In genomic region chr15:103277949-103278348, GRCm38 (mm10) we compare ENCODE assay signal across 18 mouse cellular contexts. TPM values are rescaled to one million over a fixed set of nuclear protein-coding genes. Genes with fewer than 3 reads are reported as not detected.
DNase-seq lines count a peak whose midpoint lies in the region; ATAC-seq lines count a peak whose summit lies in the region.
"Had no signal": no experiment of that assay in that cellular context is flagged by ENCODE, and none has a peak within 500 bp of the region (broad histone marks: within the 10 kb centered on the region; RNA-seq: fewer than 3 reads in every experiment).

No protein-coding gene starts in this region.

- no peak overlapping the region for H3K4me3 ChIP-seq in hindbrain, embryonic 12.5 days
- H3K4me3 ChIP-seq in hindbrain, embryonic 16.5 days (ENCODE audit: low read length): no peak overlapping the region
- no peak overlapping the region for H3K4me3 ChIP-seq in neural tube, embryonic 11.5 days (ENCODE audit: low read depth, low read length)
- H3K4me3 ChIP-seq in liver, embryonic 13.5 days (replicated peaks): no peak overlapping the region
- H3K4me3 ChIP-seq in forebrain, embryonic 10.5 days: no peak overlapping the region
- H3K4me3 ChIP-seq: limb, embryonic 15.5 days had no signal

- H3K4me2 ChIP-seq in hindbrain, embryonic 12.5 days (replicated peaks): no peak overlapping the region
- H3K4me2 ChIP-seq in hindbrain, embryonic 16.5 days (ENCODE audit: low read length): no peak overlapping the region
- no peak overlapping the region for H3K4me2 ChIP-seq in neural tube, embryonic 11.5 days (ENCODE audit: low read depth)
- H3K4me2 ChIP-seq in liver, embryonic 13.5 days: no peak overlapping the region
- H3K4me2 ChIP-seq: hindbrain, embryonic 14.5 days; limb, embryonic 15.5 days; lung, embryonic 14.5 days had no signal

- H3K4me1 ChIP-seq in hindbrain, embryonic 12.5 days: peaks cover 22% of the 10 kb centered on the region
- H3K4me1 ChIP-seq in hindbrain, embryonic 16.5 days (ENCODE audit: control insufficient read depth, insufficient read depth, low read depth, low read length): peaks cover 14% of the 10 kb centered on the region
- H3K4me1 ChIP-seq in neural tube, embryonic 11.5 days (ENCODE audit: control insufficient read depth, insufficient read depth, low read length): peaks cover 3% of the 10 kb centered on the region; the same call in 1 of the 2 replicates
- H3K4me1 ChIP-seq in liver, embryonic 13.5 days (replicated peaks): peaks cover 74% of the 10 kb centered on the region
- H3K4me1 ChIP-seq in forebrain, embryonic 10.5 days: peaks cover 20% of the 10 kb centered on the region

- no peaks in the 10 kb centered on the region for H3K27me3 ChIP-seq in hindbrain, embryonic 12.5 days
- no peaks in the 10 kb centered on the region for H3K27me3 ChIP-seq in hindbrain, embryonic 16.5 days (replicated peaks; ENCODE audit: control insufficient read depth, insufficient read depth, low read length)
- no peaks in the 10 kb centered on the region for H3K27me3 ChIP-seq in neural tube, embryonic 11.5 days (ENCODE audit: control insufficient read depth, insufficient read depth, low read length)
- H3K27me3 ChIP-seq in liver, embryonic 13.5 days: no peaks in the 10 kb centered on the region
- no peaks in the 10 kb centered on the region for H3K27me3 ChIP-seq in forebrain, embryonic 10.5 days (ENCODE audit: poor library complexity, severe bottlenecking)
- H3K27me3 ChIP-seq: limb, embryonic 15.5 days had no signal

- H3K9ac ChIP-seq in hindbrain, embryonic 12.5 days: no peak overlapping the region
- H3K9ac ChIP-seq in hindbrain, embryonic 16.5 days (ENCODE audit: low read depth, low read length): no peak overlapping the region
- H3K9ac ChIP-seq in neural tube, embryonic 11.5 days (ENCODE audit: low read length): no peak overlapping the region
- peak overlapping the region; percentile 17; the same call in 1 of the 2 replicates for H3K9ac ChIP-seq in liver, embryonic 13.5 days
- H3K9ac ChIP-seq: hindbrain, embryonic 14.5 days; limb, embryonic 15.5 days; lung, embryonic 14.5 days had no signal

- H3K36me3 ChIP-seq in hindbrain, embryonic 12.5 days: no peaks in the 10 kb centered on the region
- no peaks in the 10 kb centered on the region for H3K36me3 ChIP-seq in hindbrain, embryonic 16.5 days (ENCODE audit: control insufficient read depth, insufficient read depth, low read length)
- no peaks in the 10 kb centered on the region for H3K36me3 ChIP-seq in neural tube, embryonic 11.5 days (ENCODE audit: control insufficient read depth, insufficient read depth, low read length)
- H3K36me3 ChIP-seq in liver, embryonic 13.5 days: peaks cover 33% of the 10 kb centered on the region
- peaks cover 18% of the 10 kb centered on the region for H3K36me3 ChIP-seq in forebrain, embryonic 10.5 days (replicated peaks)

- WGBS in hindbrain, embryonic 12.5 days: 69% methylated on average over 7 of the region's 7 CpGs
- 54% methylated on average over 7 of the region's 7 CpGs for WGBS in hindbrain, embryonic 16.5 days
- WGBS in neural tube, embryonic 11.5 days: 59% methylated on average over 7 of the region's 7 CpGs
- 70% methylated on average over 7 of the region's 7 CpGs for WGBS in liver, embryonic 13.5 days (ENCODE audit: insufficient replicate concordance)
- 80% methylated on average over 7 of the region's 7 CpGs for WGBS in forebrain, embryonic 10.5 days

- peak overlapping the region; percentile 26; the same call in 1 of the 2 replicates for H3K27ac ChIP-seq in hindbrain, embryonic 12.5 days
- H3K27ac ChIP-seq in hindbrain, embryonic 16.5 days (ENCODE audit: low read depth, low read length): no peak overlapping the region
- no peak overlapping the region for H3K27ac ChIP-seq in neural tube, embryonic 11.5 days (ENCODE audit: low read depth, low read length)
- H3K27ac ChIP-seq in liver, embryonic 13.5 days: peak overlapping the region; percentile 72
- H3K27ac ChIP-seq in forebrain, embryonic 10.5 days: no peak overlapping the region
- H3K27ac ChIP-seq: hindbrain, embryonic 14.5 days had no signal

- no peaks in the 10 kb centered on the region for H3K9me3 ChIP-seq in hindbrain, embryonic 12.5 days (replicated peaks)
- no peaks in the 10 kb centered on the region for H3K9me3 ChIP-seq in hindbrain, embryonic 16.5 days (ENCODE audit: control insufficient read depth, low read length)
- H3K9me3 ChIP-seq in neural tube, embryonic 11.5 days (ENCODE audit: control insufficient read depth, low read length): no peaks in the 10 kb centered on the region
- H3K9me3 ChIP-seq in liver, embryonic 13.5 days (replicated peaks): no peaks in the 10 kb centered on the region
- no peaks in the 10 kb centered on the region for H3K9me3 ChIP-seq in forebrain, embryonic 10.5 days
- H3K9me3 ChIP-seq: limb, embryonic 15.5 days had no signal

- no peak for DNase-seq in neural tube, embryonic 11.5 days (ENCODE audit: low spot score)
- DNase-seq in neural tube, embryonic 10.5 days (ENCODE audit: extremely low spot score, low spot score): no peak
- no peak for DNase-seq in liver, embryonic 13.5 days
- no peak for DNase-seq in forebrain, embryonic 10.5 days (ENCODE audit: extremely low spot score, low spot score)
- no peak for DNase-seq in urinary bladder, postnatal 4 days (ENCODE audit: low spot score in 2 of 2)
- DNase-seq: adrenal gland, postnatal 25 days; cerebellum, adult 11 months; cerebellum, postnatal 14 days; kidney, adult 2 months; kidney, postnatal 4 days; lung, embryonic 14.5 days; lung, postnatal 36 days had no signal

- ATAC-seq in hindbrain, embryonic 12.5 days (ENCODE audit: low FRiP score): no peak
- no peak for ATAC-seq in hindbrain, embryonic 16.5 days
- 0 out of 2 replicates have a peak, but pooled peaks have one; percentile 4 for ATAC-seq in neural tube, embryonic 11.5 days (ENCODE audit: insufficient read depth, low FRiP score, low TSS enrichment)
- no peak for ATAC-seq in liver, embryonic 13.5 days (ENCODE audit: low read depth)

RNA-seq across cellular contexts. Expression of gene Copz1, which starts 5.4 kb away (rescaled TPM):
- polyA plus RNA-seq in hindbrain, embryonic 12.5 days (2016; fragmentation: Nextera tagmentation; extraction: Ambion mirVana): 235 and 247 TPM in 2 replicates
- polyA plus RNA-seq in hindbrain, embryonic 16.5 days (2015; fragmentation: Nextera tagmentation; extraction: Ambion mirVana): 207 and 209 TPM in 2 replicates
- 307 and 317 TPM in 2 replicates for polyA plus RNA-seq in neural tube, embryonic 11.5 days (2014; fragmentation: Nextera tagmentation; extraction: Ambion mirVana)
- 213 and 240 TPM in 2 replicates for polyA plus RNA-seq in liver, embryonic 13.5 days (2015; fragmentation: Nextera tagmentation; extraction: Ambion mirVana)
- polyA plus RNA-seq in forebrain, embryonic 10.5 days (2016; fragmentation: Nextera tagmentation; extraction: Ambion mirVana): 279 and 280 TPM in 2 replicates

RNA-seq across cellular contexts. Expression of gene Nfe2, which starts 19.7 kb away (rescaled TPM):
- polyA plus RNA-seq in hindbrain, embryonic 12.5 days (2016; fragmentation: Nextera tagmentation; extraction: Ambion mirVana): 5.1 and 5.4 TPM in 2 replicates
- 0.65 and 0.69 TPM in 2 replicates for polyA plus RNA-seq in hindbrain, embryonic 16.5 days (2015; fragmentation: Nextera tagmentation; extraction: Ambion mirVana)
- polyA plus RNA-seq in neural tube, embryonic 11.5 days (2014; fragmentation: Nextera tagmentation; extraction: Ambion mirVana): 6.5 and 7.3 TPM in 2 replicates
- 171 and 185 TPM in 2 replicates for polyA plus RNA-seq in liver, embryonic 13.5 days (2015; fragmentation: Nextera tagmentation; extraction: Ambion mirVana)
- polyA plus RNA-seq in forebrain, embryonic 10.5 days (2016; fragmentation: Nextera tagmentation; extraction: Ambion mirVana): 5.5 and 8.3 TPM in 2 replicates

RNA-seq across cellular contexts. Expression of gene Gpr84, which starts 32.5 kb away (rescaled TPM):
- polyA plus RNA-seq in hindbrain, embryonic 12.5 days (2016; fragmentation: Nextera tagmentation; extraction: Ambion mirVana): 0.36 and 0.51 TPM in 2 replicates
- polyA plus RNA-seq in hindbrain, embryonic 16.5 days (2015; fragmentation: Nextera tagmentation; extraction: Ambion mirVana): 0.34 and 0.42 TPM in 2 replicates
- polyA plus RNA-seq in neural tube, embryonic 11.5 days (2014; fragmentation: Nextera tagmentation; extraction: Ambion mirVana): 0.34 and 0.50 TPM in 2 replicates
- 0.28 and 0.29 TPM in 2 replicates for polyA plus RNA-seq in liver, embryonic 13.5 days (2015; fragmentation: Nextera tagmentation; extraction: Ambion mirVana)
- 0.14 and 0.36 TPM in 2 replicates for polyA plus RNA-seq in forebrain, embryonic 10.5 days (2016; fragmentation: Nextera tagmentation; extraction: Ambion mirVana)
- polyA plus RNA-seq: forebrain, embryonic 11.5 days; heart, embryonic 16.5 days; lung, embryonic 14.5 days had no signal

RNA-seq across cellular contexts. Expression of gene Hnrnpa1, which starts 37.7 kb away (rescaled TPM):
- polyA plus RNA-seq in hindbrain, embryonic 12.5 days (2016; fragmentation: Nextera tagmentation; extraction: Ambion mirVana): 1,137 and 1,149 TPM in 2 replicates
- 483 and 550 TPM in 2 replicates for polyA plus RNA-seq in hindbrain, embryonic 16.5 days (2015; fragmentation: Nextera tagmentation; extraction: Ambion mirVana)
- 1,373 and 1,392 TPM in 2 replicates for polyA plus RNA-seq in neural tube, embryonic 11.5 days (2014; fragmentation: Nextera tagmentation; extraction: Ambion mirVana)
- polyA plus RNA-seq in liver, embryonic 13.5 days (2015; fragmentation: Nextera tagmentation; extraction: Ambion mirVana): 436 and 495 TPM in 2 replicates
- polyA plus RNA-seq in forebrain, embryonic 10.5 days (2016; fragmentation: Nextera tagmentation; extraction: Ambion mirVana): 1,920 and 1,979 TPM in 2 replicates

RNA-seq across cellular contexts. Expression of gene Cbx5, which starts 38.3 kb away (rescaled TPM):
- polyA plus RNA-seq in hindbrain, embryonic 12.5 days (2016; fragmentation: Nextera tagmentation; extraction: Ambion mirVana): 188 and 190 TPM in 2 replicates
- polyA plus RNA-seq in hindbrain, embryonic 16.5 days (2015; fragmentation: Nextera tagmentation; extraction: Ambion mirVana): 120 and 124 TPM in 2 replicates
- 187 and 189 TPM in 2 replicates for polyA plus RNA-seq in neural tube, embryonic 11.5 days (2014; fragmentation: Nextera tagmentation; extraction: Ambion mirVana)
- polyA plus RNA-seq in liver, embryonic 13.5 days (2015; fragmentation: Nextera tagmentation; extraction: Ambion mirVana): 61.1 and 76.6 TPM in 2 replicates
- polyA plus RNA-seq in forebrain, embryonic 10.5 days (2016; fragmentation: Nextera tagmentation; extraction: Ambion mirVana): 212 and 221 TPM in 2 replicates

Comparison
In these comparisons a context has a peak if more than half of its experiments do, and no peak if none do; other contexts are left out.
1. H3K27ac ChIP-seq: peak in hindbrain, embryonic 12.5 days (single experiment) and liver, embryonic 13.5 days (single experiment); none in hindbrain, embryonic 16.5 days (single experiment), neural tube, embryonic 11.5 days (single experiment) and forebrain, embryonic 10.5 days (single experiment).
2. RNA of gene Nfe2, which starts 19.7 kb away (polyA plus RNA-seq): 171 to 185 TPM in liver, embryonic 13.5 days; 5.5 to 8.3 TPM in forebrain, embryonic 10.5 days, 6.5 to 7.3 TPM in neural tube, embryonic 11.5 days, 5.1 to 5.4 TPM in hindbrain, embryonic 12.5 days and 0.65 to 0.69 TPM in hindbrain, embryonic 16.5 days; every median in the first group is over 10 times any median in the second.